Mouse (Mus musculus) CH12.LX (cell line): ENCODE data around the gene Gm4305.
"Not testable (repeated sequence)": the region's sequence is repeated elsewhere in the genome, so short reads cannot be mapped to it uniquely, and the experiment has no call there.

Source experiments
- CTCF ChIP-seq, 2 experiments: IDR thresholded peaks in 1 of 2; conservative IDR thresholded peaks in 1 of 2; 2 replicates each; pipeline ENCODE4 v1.5.1; 2011 to 2012; ENCODE audit warnings: low read depth in 2 of 2, low read length in 2 of 2, improper control_type of control experiment in 1 of 2, inconsistent platforms in 1 of 2, mild to moderate bottlenecking in 1 of 2, moderate library complexity in 1 of 2
- EP300 ChIP-seq: IDR thresholded peaks from 2 replicates; pipeline ENCODE4 v1.6.1; 2011; ENCODE audit warnings: low read length, improper control_type of control experiment
- HCFC1 ChIP-seq: IDR thresholded peaks from 2 replicates; pipeline ENCODE4 v1.6.1; 2012; ENCODE audit warnings: low read depth, mild to moderate bottlenecking, inconsistent platforms, low read length, improper control_type of control experiment
- MAX ChIP-seq: IDR thresholded peaks from 2 replicates; pipeline ENCODE4 v1.6.1; 2011; ENCODE audit warnings: low read length, improper control_type of control experiment
- NELFE ChIP-seq: IDR thresholded peaks from 2 replicates; pipeline ENCODE4 v1.6.1; 2011; ENCODE audit warnings: low read depth, low read length, improper control_type of control experiment
- NRF1 ChIP-seq: IDR thresholded peaks from 2 replicates; pipeline ENCODE4 v1.6.1; 2014; ENCODE audit warnings: low read depth, mild to moderate bottlenecking, inconsistent platforms, low read length, improper control_type of control experiment, moderate library complexity

DNA sequence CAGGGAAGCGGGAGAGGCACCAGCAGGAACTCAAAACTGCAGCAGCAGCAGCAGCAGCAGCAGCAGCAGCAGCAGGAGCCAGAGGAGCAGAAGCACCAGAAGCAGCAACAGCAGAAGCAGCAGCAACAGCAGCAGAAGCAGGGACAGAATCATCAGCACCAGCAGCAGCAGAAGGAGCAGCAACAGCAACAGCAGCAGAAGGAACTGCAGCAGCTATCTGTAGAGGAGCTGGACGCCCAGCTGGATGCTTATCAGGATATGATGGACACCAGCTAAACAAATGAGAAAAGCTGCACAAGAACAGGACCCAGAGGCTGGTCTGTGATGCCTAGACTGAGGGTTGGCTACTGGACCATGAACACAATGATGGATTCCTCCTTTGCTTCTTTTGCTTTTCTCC is 5.9 kb downstream of the Gm4305 start:
- not testable (repeated sequence) for TF ChIP-seq MAX; CTCF (conservative IDR thresholded peaks at IDR 0.05 in 1 of 2, IDR thresholded peaks at IDR 0.05 in 1 of 2; ENCODE audit: low read depth in 2 of 2, low read length in 2 of 2); HCFC1; NRF1; EP300; NELFE
